11 mouse cellular contexts compared by ENCODE assay signal in genomic region chr7:127616336-127616735, GRCm38 (mm10). TPM values are rescaled to one million over a fixed set of nuclear protein-coding genes. Genes with fewer than 3 reads are reported as not detected.
DNase-seq lines count a peak whose midpoint lies in the region; ATAC-seq lines count a peak whose summit lies in the region.
"Had no signal": no experiment of that assay in that cellular context is flagged by ENCODE, and none has a peak within 500 bp of the region (broad histone marks: within the 10 kb centered on the region; RNA-seq: fewer than 3 reads in every experiment).

No protein-coding gene starts in this region.

- no peak for DNase-seq in limb, embryonic 11.5 days (ENCODE audit: low spot score)
- no peak for DNase-seq in limb, embryonic 10.5 days (ENCODE audit: low spot score)
- DNase-seq in thymus, postnatal 0 days (ENCODE audit: low spot score): peak; percentile 48
- no peak for DNase-seq in layer of hippocampus, adult 9-11 months
- no peak for DNase-seq in kidney, adult 9 months
- DNase-seq in ovary, postnatal 10 days (ENCODE audit: low spot score): no peak
- DNase-seq: heart, adult 18-20 months; right cerebral cortex, postnatal 25 days had no signal

- ATAC-seq in limb, embryonic 11.5 days (ENCODE audit: insufficient number of reproducible peaks, low FRiP score, low TSS enrichment, low read depth): 0 out of 2 replicates have a peak, but pooled peaks have one; percentile 5
- ATAC-seq in forebrain, embryonic 12.5 days (ENCODE audit: low FRiP score): no peak
- ATAC-seq in limb, embryonic 13.5 days (ENCODE audit: low FRiP score, low read depth): no peak

- no peak overlapping the region for H3K4me2 ChIP-seq in limb, embryonic 11.5 days (ENCODE audit: low read depth, severe bottlenecking)
- peak overlapping the region; percentile 90 for H3K4me2 ChIP-seq in forebrain, embryonic 12.5 days
- no peak overlapping the region for H3K4me2 ChIP-seq in limb, embryonic 13.5 days (replicated peaks)

- no peaks in the 10 kb centered on the region for H3K9me3 ChIP-seq in limb, embryonic 11.5 days (ENCODE audit: control insufficient read depth, low read length)
- H3K9me3 ChIP-seq in limb, embryonic 10.5 days (replicated peaks): no peaks in the 10 kb centered on the region
- H3K9me3 ChIP-seq in forebrain, embryonic 12.5 days: no peaks in the 10 kb centered on the region
- H3K9me3 ChIP-seq in limb, embryonic 13.5 days: no peaks in the 10 kb centered on the region

- 92% methylated on average over 1 of the region's 1 CpGs for WGBS in limb, embryonic 11.5 days
- 88% methylated on average over 1 of the region's 1 CpGs for WGBS in limb, embryonic 10.5 days
- 71% methylated on average over 1 of the region's 1 CpGs for WGBS in forebrain, embryonic 12.5 days
- WGBS in limb, embryonic 13.5 days: 67% methylated on average over 1 of the region's 1 CpGs

- H3K36me3 ChIP-seq in limb, embryonic 11.5 days (ENCODE audit: control insufficient read depth, insufficient read depth, low read length): peaks cover 13% of the 10 kb centered on the region
- H3K36me3 ChIP-seq in limb, embryonic 10.5 days: peaks cover 27% of the 10 kb centered on the region
- peaks cover 17% of the 10 kb centered on the region for H3K36me3 ChIP-seq in forebrain, embryonic 12.5 days (replicated peaks)
- H3K36me3 ChIP-seq in limb, embryonic 13.5 days: peaks cover 20% of the 10 kb centered on the region

- H3K4me3 ChIP-seq in limb, embryonic 11.5 days (ENCODE audit: low read depth, low read length): no peak overlapping the region; the same call in 1 of the 2 replicates
- no peak overlapping the region for H3K4me3 ChIP-seq in limb, embryonic 10.5 days
- peak overlapping the region; percentile 100; the same call in 1 of the 2 replicates for H3K4me3 ChIP-seq in forebrain, embryonic 12.5 days (replicated peaks)
- peak overlapping the region; percentile 100; the same call in 1 of the 2 replicates for H3K4me3 ChIP-seq in limb, embryonic 13.5 days

- no peak overlapping the region for H3K27ac ChIP-seq in limb, embryonic 11.5 days (replicated peaks; ENCODE audit: low read depth, low read length)
- H3K27ac ChIP-seq in limb, embryonic 10.5 days: no peak overlapping the region
- 0 out of 2 replicates have a peak overlapping the region, but pooled peaks have one; percentile 42 for H3K27ac ChIP-seq in forebrain, embryonic 12.5 days
- no peak overlapping the region for H3K27ac ChIP-seq in limb, embryonic 13.5 days

- H3K4me1 ChIP-seq in limb, embryonic 11.5 days (ENCODE audit: control insufficient read depth, insufficient read depth, low read length): no peaks in the 10 kb centered on the region
- H3K4me1 ChIP-seq in limb, embryonic 10.5 days: peaks cover 27% of the 10 kb centered on the region
- peaks cover 30% of the 10 kb centered on the region for H3K4me1 ChIP-seq in forebrain, embryonic 12.5 days
- peaks cover 17% of the 10 kb centered on the region for H3K4me1 ChIP-seq in limb, embryonic 13.5 days

- no peak overlapping the region for H3K9ac ChIP-seq in limb, embryonic 11.5 days (ENCODE audit: low read length)
- no peak overlapping the region for H3K9ac ChIP-seq in forebrain, embryonic 12.5 days
- H3K9ac ChIP-seq in limb, embryonic 13.5 days: no peak overlapping the region

- no peaks in the 10 kb centered on the region for H3K27me3 ChIP-seq in limb, embryonic 11.5 days (ENCODE audit: control insufficient read depth, insufficient read depth, low read length)
- H3K27me3 ChIP-seq in limb, embryonic 10.5 days (ENCODE audit: low read depth, poor library complexity, severe bottlenecking): no peaks in the 10 kb centered on the region
- H3K27me3 ChIP-seq in forebrain, embryonic 12.5 days: no peaks in the 10 kb centered on the region
- H3K27me3 ChIP-seq in limb, embryonic 13.5 days: no peaks in the 10 kb centered on the region

RNA-seq across cellular contexts. Expression of gene Zfp629, which starts 0.7 kb away (rescaled TPM):
- polyA plus RNA-seq in limb, embryonic 11.5 days (2014; fragmentation: Nextera tagmentation; extraction: Ambion mirVana): 28.0 and 31.8 TPM in 2 replicates
- polyA plus RNA-seq in limb, embryonic 10.5 days (2016; fragmentation: Nextera tagmentation; extraction: Ambion mirVana): 29.0 and 32.9 TPM in 2 replicates
- polyA plus RNA-seq in forebrain, embryonic 12.5 days (2016; fragmentation: Nextera tagmentation; extraction: Ambion mirVana): 31.7 and 34.6 TPM in 2 replicates
- polyA plus RNA-seq in limb, embryonic 13.5 days (2015; fragmentation: Nextera tagmentation; extraction: Ambion mirVana): 16.2 and 19.2 TPM in 2 replicates
- polyA plus RNA-seq in thymus, postnatal 0 days (2015; fragmentation: Nextera tagmentation; extraction: Ambion mirVana): 6.6 and 7.0 TPM in 2 replicates

RNA-seq across cellular contexts. Expression of gene Rnf40, which starts 27.8 kb away (rescaled TPM):
- 44.3 and 49.1 TPM in 2 replicates for polyA plus RNA-seq in limb, embryonic 11.5 days (2014; fragmentation: Nextera tagmentation; extraction: Ambion mirVana)
- 62.2 and 69.6 TPM in 2 replicates for polyA plus RNA-seq in limb, embryonic 10.5 days (2016; fragmentation: Nextera tagmentation; extraction: Ambion mirVana)
- polyA plus RNA-seq in forebrain, embryonic 12.5 days (2016; fragmentation: Nextera tagmentation; extraction: Ambion mirVana): 67.7 and 74.1 TPM in 2 replicates
- 51.6 and 54.9 TPM in 2 replicates for polyA plus RNA-seq in limb, embryonic 13.5 days (2015; fragmentation: Nextera tagmentation; extraction: Ambion mirVana)
- 42.5 and 44.3 TPM in 2 replicates for polyA plus RNA-seq in thymus, postnatal 0 days (2015; fragmentation: Nextera tagmentation; extraction: Ambion mirVana)

RNA-seq across cellular contexts. Expression of gene Ccdc189, which starts 27.9 kb away (rescaled TPM):
- 11.5 and 12.3 TPM in 2 replicates for polyA plus RNA-seq in limb, embryonic 11.5 days (2014; fragmentation: Nextera tagmentation; extraction: Ambion mirVana)
- 9.4 and 12.4 TPM in 2 replicates for polyA plus RNA-seq in limb, embryonic 10.5 days (2016; fragmentation: Nextera tagmentation; extraction: Ambion mirVana)
- polyA plus RNA-seq in forebrain, embryonic 12.5 days (2016; fragmentation: Nextera tagmentation; extraction: Ambion mirVana): 12.7 and 16.3 TPM in 2 replicates
- 9.2 and 9.6 TPM in 2 replicates for polyA plus RNA-seq in limb, embryonic 13.5 days (2015; fragmentation: Nextera tagmentation; extraction: Ambion mirVana)
- polyA plus RNA-seq in thymus, postnatal 0 days (2015; fragmentation: Nextera tagmentation; extraction: Ambion mirVana): 2.8 and 3.5 TPM in 2 replicates

RNA-seq across cellular contexts. Expression of gene Phkg2, which starts 43.2 kb away (rescaled TPM):
- 45.7 and 48.8 TPM in 2 replicates for polyA plus RNA-seq in limb, embryonic 11.5 days (2014; fragmentation: Nextera tagmentation; extraction: Ambion mirVana)
- polyA plus RNA-seq in limb, embryonic 10.5 days (2016; fragmentation: Nextera tagmentation; extraction: Ambion mirVana): 34.1 and 39.6 TPM in 2 replicates
- 56.6 and 60.7 TPM in 2 replicates for polyA plus RNA-seq in forebrain, embryonic 12.5 days (2016; fragmentation: Nextera tagmentation; extraction: Ambion mirVana)
- polyA plus RNA-seq in limb, embryonic 13.5 days (2015; fragmentation: Nextera tagmentation; extraction: Ambion mirVana): 39.0 and 42.2 TPM in 2 replicates
- polyA plus RNA-seq in thymus, postnatal 0 days (2015; fragmentation: Nextera tagmentation; extraction: Ambion mirVana): 55.2 and 62.1 TPM in 2 replicates

RNA-seq across cellular contexts. Expression of gene Tmem265, which starts 55.1 kb away (rescaled TPM):
- 4.7 and 9.9 TPM in 2 replicates for polyA plus RNA-seq in limb, embryonic 11.5 days (2014; fragmentation: Nextera tagmentation; extraction: Ambion mirVana)
- 3.1 and 4.1 TPM in 2 replicates for polyA plus RNA-seq in limb, embryonic 10.5 days (2016; fragmentation: Nextera tagmentation; extraction: Ambion mirVana)
- polyA plus RNA-seq in forebrain, embryonic 12.5 days (2016; fragmentation: Nextera tagmentation; extraction: Ambion mirVana): 4.2 and 4.7 TPM in 2 replicates
- 6.4 and 8.8 TPM in 2 replicates for polyA plus RNA-seq in limb, embryonic 13.5 days (2015; fragmentation: Nextera tagmentation; extraction: Ambion mirVana)
- polyA plus RNA-seq in thymus, postnatal 0 days (2015; fragmentation: Nextera tagmentation; extraction: Ambion mirVana): 10.8 and 16.1 TPM in 2 replicates
- polyA plus RNA-seq: liver, adult 2 months had no signal

Comparison
In these comparisons a context has a peak if more than half of its experiments do, and no peak if none do; other contexts are left out.
1. H3K4me3 ChIP-seq: peak in forebrain, embryonic 12.5 days (single experiment) and limb, embryonic 13.5 days (single experiment); none in limb, embryonic 11.5 days (single experiment) and limb, embryonic 10.5 days (single experiment).